Comparison of ENCODE assay signal across 31 mouse cellular contexts in the genomic region with DNA sequence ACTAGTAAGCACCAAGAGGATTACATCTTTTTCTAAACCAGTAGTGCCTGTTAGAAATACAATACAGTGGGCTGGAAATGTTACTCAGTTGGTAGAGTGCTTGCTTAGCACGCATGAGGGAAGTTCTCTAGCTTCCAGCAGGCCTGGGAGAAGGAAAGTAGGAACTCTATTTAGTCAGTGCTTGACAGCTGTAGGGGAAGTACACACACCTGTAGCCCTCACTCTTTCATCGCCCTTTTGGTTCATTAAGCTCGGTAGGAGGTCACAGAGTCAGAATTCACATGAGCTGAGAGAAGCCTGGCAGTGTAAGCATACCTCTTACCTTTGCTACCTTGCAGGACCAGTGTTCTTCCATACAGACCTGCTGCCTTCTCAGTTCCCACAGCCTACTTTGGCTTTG. TPM values are rescaled to one million over a fixed set of nuclear protein-coding genes. Genes with fewer than 3 reads are reported as not detected.
DNase-seq lines count a peak whose midpoint lies in the region; ATAC-seq and TF ChIP-seq lines count a peak whose summit lies in the region.
"Had no signal": no experiment of that assay in that cellular context is flagged by ENCODE, and none has a peak within 500 bp of the region (broad histone marks: within the 10 kb centered on the region; RNA-seq: fewer than 3 reads in every experiment).

No protein-coding gene starts in this region.

- H3K4me1 ChIP-seq in intestine, embryonic 16.5 days (ENCODE audit: control insufficient read depth, insufficient read depth, low read length), result peaks cover 45% of the 10 kb centered on the region
- H3K4me1 ChIP-seq in intestine, embryonic 15.5 days (replicated peaks), result peaks cover 29% of the 10 kb centered on the region
- H3K4me1 ChIP-seq in lung, embryonic 14.5 days (ENCODE audit: insufficient read depth), result peaks cover 17% of the 10 kb centered on the region
- H3K4me1 ChIP-seq in CH12.LX (ENCODE audit: control insufficient read depth in 1 of 2, insufficient read depth in 2 of 2), result peaks cover 35 to 90% of the 10 kb centered on the region in 2 experiments
- peaks cover 20% of the 10 kb centered on the region for H3K4me1 ChIP-seq in stomach, embryonic 14.5 days (ENCODE audit: control insufficient read depth, insufficient read depth, low read length)
- H3K4me1 ChIP-seq: forebrain, embryonic 13.5 days had no signal

- H3K36me3 ChIP-seq in intestine, embryonic 16.5 days (ENCODE audit: control insufficient read depth, insufficient read depth, low read length), result no peaks in the 10 kb centered on the region
- peaks cover 2% of the 10 kb centered on the region; the same call in 1 of the 2 replicates for H3K36me3 ChIP-seq in intestine, embryonic 15.5 days
- H3K36me3 ChIP-seq in lung, embryonic 14.5 days (ENCODE audit: insufficient read depth), result no peaks in the 10 kb centered on the region
- peaks cover 2 to 66% of the 10 kb centered on the region in 2 experiments for H3K36me3 ChIP-seq in CH12.LX (replicated peaks in 1 of 2; ENCODE audit: control insufficient read depth in 1 of 2, insufficient read depth in 1 of 2, low read length in 1 of 2)
- H3K36me3 ChIP-seq in stomach, embryonic 14.5 days (ENCODE audit: control insufficient read depth, insufficient read depth, low read length), result no peaks in the 10 kb centered on the region
- H3K36me3 ChIP-seq: heart, embryonic 15.5 days; limb, embryonic 12.5 days; midbrain, embryonic 15.5 days had no signal

- TF ChIP-seq EP300 in CH12.LX (IDR thresholded peaks at IDR 0.05; ENCODE audit: low read length), result peak; percentile 72; the same call in 1 of the 2 replicates

- TF ChIP-seq RAD21 in CH12.LX (IDR thresholded peaks at IDR 0.05; ENCODE audit: low read depth, low read length), result no peak

- H3K9me3 ChIP-seq in intestine, embryonic 16.5 days (ENCODE audit: control insufficient read depth, low read length), result no peaks in the 10 kb centered on the region
- no peaks in the 10 kb centered on the region for H3K9me3 ChIP-seq in intestine, embryonic 15.5 days
- H3K9me3 ChIP-seq in lung, embryonic 14.5 days (ENCODE audit: low read depth, low read length), result no peaks in the 10 kb centered on the region
- H3K9me3 ChIP-seq in CH12.LX (replicated peaks; ENCODE audit: low read length), result no peaks in the 10 kb centered on the region
- H3K9me3 ChIP-seq in stomach, embryonic 14.5 days (ENCODE audit: control insufficient read depth, low read depth, low read length), result no peaks in the 10 kb centered on the region
- H3K9me3 ChIP-seq: forebrain, embryonic 13.5 days; heart, embryonic 10.5 days; heart, embryonic 15.5 days; limb, embryonic 12.5 days; midbrain, embryonic 10.5 days; midbrain, embryonic 15.5 days had no signal

- no peak for TF ChIP-seq POLR2A in CH12.LX (IDR thresholded peaks at IDR 0.05; ENCODE audit: low read depth, low read length)

- H3K79me2 ChIP-seq in CH12.LX (replicated peaks; ENCODE audit: control insufficient read depth, extremely low read depth, insufficient read depth, poor library complexity, severe bottlenecking), result peaks cover 100% of the 10 kb centered on the region

- in situ Hi-C loops in CH12.LX (cut with MboI; ENCODE audit: low pct_ligation_motif_present, low pct_unique_long_range_greater_than_20kb, low sequenced_read_pairs), result no loop called here

- peak; percentile 27 for DNase-seq in lung, embryonic 14.5 days
- DNase-seq in lung, postnatal 25 days (ENCODE audit: low spot score), result no peak
- DNase-seq in CH12.LX (ENCODE audit: extremely low read depth), result no peak
- DNase-seq in retina, postnatal 1 day, result no peak
- no peak for DNase-seq in urinary bladder, postnatal 25 days (ENCODE audit: low spot score)
- DNase-seq: adrenal gland, adult 2 months; cerebellum, adult 9-10 months; cerebellum, postnatal 36 days; gastrocnemius, postnatal 25 days; heart, adult 11 months; heart, postnatal 36 days; kidney, adult 18-20 months; liver, postnatal 0 days; right cerebral cortex, adult 18-20 months; thymus, adult 2 months; thymus, postnatal 36 days had no signal

- no peaks in the 10 kb centered on the region for H3K27me3 ChIP-seq in intestine, embryonic 16.5 days (replicated peaks; ENCODE audit: control insufficient read depth, insufficient read depth, low read length)
- no peaks in the 10 kb centered on the region for H3K27me3 ChIP-seq in intestine, embryonic 15.5 days (replicated peaks)
- no peaks in the 10 kb centered on the region for H3K27me3 ChIP-seq in lung, embryonic 14.5 days (ENCODE audit: insufficient read depth, low read length)
- H3K27me3 ChIP-seq in CH12.LX (replicated peaks), result no peaks in the 10 kb centered on the region
- H3K27me3 ChIP-seq in stomach, embryonic 14.5 days (ENCODE audit: control insufficient read depth, insufficient read depth, low read length), result no peaks in the 10 kb centered on the region
- H3K27me3 ChIP-seq: forebrain, embryonic 13.5 days; heart, embryonic 15.5 days; limb, embryonic 12.5 days; midbrain, embryonic 15.5 days had no signal

- dilution Hi-C loops in CH12.LX (cut with MboI; ENCODE audit: extremely low pct_ligation_motif_present, extremely low pct_unique_long_range_greater_than_20kb, low sequenced_read_pairs), result no loop called here

- no peak overlapping the region for H3K4me2 ChIP-seq in intestine, embryonic 16.5 days (ENCODE audit: low read depth, low read length)
- no peak overlapping the region for H3K4me2 ChIP-seq in intestine, embryonic 15.5 days (replicated peaks)
- no peak overlapping the region for H3K4me2 ChIP-seq in lung, embryonic 14.5 days
- no peak overlapping the region for H3K4me2 ChIP-seq in CH12.LX (ENCODE audit: insufficient read depth, low read depth, poor library complexity, severe bottlenecking)
- no peak overlapping the region for H3K4me2 ChIP-seq in stomach, embryonic 14.5 days (replicated peaks; ENCODE audit: low read depth, low read length)
- H3K4me2 ChIP-seq: forebrain, embryonic 13.5 days; heart, embryonic 15.5 days; hindbrain, embryonic 14.5 days; limb, embryonic 12.5 days; liver, embryonic 11.5 days; midbrain, embryonic 15.5 days had no signal

- peak overlapping the region; percentile 12; the same call in 1 of the 2 replicates for H3K27ac ChIP-seq in intestine, embryonic 16.5 days (ENCODE audit: low read length)
- H3K27ac ChIP-seq in intestine, embryonic 15.5 days, result no peak overlapping the region
- H3K27ac ChIP-seq in lung, embryonic 14.5 days (ENCODE audit: low read depth), result no peak overlapping the region; the same call in 1 of the 2 replicates
- H3K27ac ChIP-seq in CH12.LX (ENCODE audit: insufficient read depth, low read depth), result no peak overlapping the region; the same call in 1 of the 2 replicates
- peak overlapping the region; percentile 39; the same call in 1 of the 2 replicates for H3K27ac ChIP-seq in stomach, embryonic 14.5 days (ENCODE audit: low read length)
- H3K27ac ChIP-seq: forebrain, embryonic 13.5 days; heart, embryonic 10.5 days; heart, embryonic 15.5 days; hindbrain, embryonic 14.5 days; layer of hippocampus, adult 2 months; left cerebral cortex, adult 2 months; limb, embryonic 12.5 days; midbrain, embryonic 10.5 days; midbrain, embryonic 15.5 days had no signal

- TF ChIP-seq CTCF in lung, embryonic 14.5 days (IDR thresholded peaks at IDR 0.05; ENCODE audit: low read depth), result no peak
- no peak for TF ChIP-seq CTCF in CH12.LX (conservative IDR thresholded peaks at IDR 0.05 in 1 of 2, IDR thresholded peaks at IDR 0.05 in 1 of 2; ENCODE audit: low read depth in 2 of 2, low read length in 2 of 2)

- no peak overlapping the region for H3K4me3 ChIP-seq in intestine, embryonic 16.5 days (ENCODE audit: low read length)
- H3K4me3 ChIP-seq in intestine, embryonic 15.5 days (replicated peaks), result no peak overlapping the region
- no peak overlapping the region for H3K4me3 ChIP-seq in lung, embryonic 14.5 days (ENCODE audit: low read depth, low read length)
- H3K4me3 ChIP-seq in CH12.LX (replicated peaks in 1 of 3; ENCODE audit: low read depth in 2 of 3, low read length in 2 of 3, poor library complexity in 1 of 3), result no peak overlapping the region
- H3K4me3 ChIP-seq in stomach, embryonic 14.5 days (ENCODE audit: low read depth, low read length), result no peak overlapping the region
- H3K4me3 ChIP-seq: forebrain, embryonic 13.5 days; heart, embryonic 10.5 days; heart, embryonic 15.5 days; layer of hippocampus, adult 2 months; left cerebral cortex, adult 2 months; limb, embryonic 12.5 days; midbrain, embryonic 10.5 days; midbrain, embryonic 15.5 days had no signal

- no peak overlapping the region for H3K9ac ChIP-seq in intestine, embryonic 16.5 days (ENCODE audit: low read depth, low read length)
- no peak overlapping the region for H3K9ac ChIP-seq in intestine, embryonic 15.5 days
- no peak overlapping the region for H3K9ac ChIP-seq in lung, embryonic 14.5 days
- H3K9ac ChIP-seq in CH12.LX (ENCODE audit: insufficient read depth, low read depth), result no peak overlapping the region
- H3K9ac ChIP-seq in stomach, embryonic 14.5 days (replicated peaks; ENCODE audit: low read depth, low read length), result no peak overlapping the region
- H3K9ac ChIP-seq: forebrain, embryonic 13.5 days; heart, embryonic 15.5 days; hindbrain, embryonic 14.5 days; limb, embryonic 12.5 days; liver, postnatal 0 days; midbrain, embryonic 15.5 days had no signal

- no peak for ATAC-seq in intestine, embryonic 16.5 days
- no peak for ATAC-seq in intestine, embryonic 15.5 days
- peak; percentile 52; the same call in 1 of the 2 replicates for ATAC-seq in lung, embryonic 14.5 days (ENCODE audit: insufficient read depth)
- ATAC-seq in stomach, embryonic 14.5 days (ENCODE audit: insufficient number of reproducible peaks, insufficient read depth, low FRiP score, low read depth), result no peak
- ATAC-seq: activated CD4-positive, CD25-positive, alpha-beta regulatory T cell, adult 4 months; CD4-positive, CD25-positive, alpha-beta regulatory T cell, adult 4 months; forebrain, embryonic 13.5 days; liver, postnatal 0 days; midbrain, embryonic 15.5 days had no signal

- WGBS in intestine, embryonic 16.5 days, result 43% methylated on average over 3 of the region's 3 CpGs
- 43% methylated on average over 3 of the region's 3 CpGs for WGBS in intestine, embryonic 15.5 days
- WGBS in lung, embryonic 14.5 days, result 46% methylated on average over 3 of the region's 3 CpGs
- 41% methylated on average over 3 of the region's 3 CpGs for WGBS in stomach, embryonic 14.5 days

TF ChIP-seq in CH12.LX, 34 proteins besides CTCF, POLR2A, EP300 and RAD21 (continues in another document):
- peak; percentile 61; the same call in 1 of the 2 replicates for TF ChIP-seq POLR2AphosphoS2 (IDR thresholded peaks at IDR 0.05; ENCODE audit: low read depth, low read length)
- TF ChIP-seq PAX5 (IDR thresholded peaks at IDR 0.05; ENCODE audit: low read length), result no peak
- no peak for TF ChIP-seq ZMIZ1 (IDR thresholded peaks at IDR 0.05; ENCODE audit: low read depth, low read length)

RNA-seq across cellular contexts. Expression of gene Larp1, which starts 17.5 kb away (rescaled TPM):
- polyA plus RNA-seq in intestine, embryonic 16.5 days (2015; fragmentation: Nextera tagmentation; extraction: Ambion mirVana), result 16.5 and 16.7 TPM in 2 replicates
- polyA plus RNA-seq in intestine, embryonic 15.5 days (2015; fragmentation: Nextera tagmentation; extraction: Ambion mirVana), result 21.1 and 23.5 TPM in 2 replicates
- polyA plus RNA-seq in lung, embryonic 14.5 days (2014; fragmentation: Nextera tagmentation; extraction: Ambion mirVana), result 24.7 and 26.9 TPM in 2 replicates
- total RNA-seq in CH12.LX (2012; rRNA removed) (94.1 and 106 TPM in 2 replicates), CH12.LX (2014; rRNA removed) (33.4 and 38.2 TPM in 2 replicates)
- polyA plus RNA-seq in CH12.LX (2012; ENCODE audit: insufficient read length, low read depth), result 222 and 284 TPM in 2 replicates
- polyA plus RNA-seq in stomach, embryonic 14.5 days (2014; fragmentation: Nextera tagmentation; extraction: Ambion mirVana), result 23.9 and 24.1 TPM in 2 replicates

Comparison
In these comparisons a context has a peak if more than half of its experiments do, and no peak if none do; other contexts are left out.
1. H3K27ac ChIP-seq: peak in intestine, embryonic 16.5 days (single experiment) and stomach, embryonic 14.5 days (single experiment); none in intestine, embryonic 15.5 days (single experiment), lung, embryonic 14.5 days (single experiment) and CH12.LX (single experiment).